Mouse (Mus musculus) 3T3-L1 (cell line): Measurements from ENCODE around the gene Wbp4.
A peak's percentile ranks its signal among the peaks of the same experiment; 100 is the strongest.
"Not testable (repeated sequence)": the region's sequence is repeated elsewhere in the genome, so short reads cannot be mapped to it uniquely, and the experiment has no call there.

Source experiments
- DNase-seq: peaks from one replicate; pipeline ENCODE4 v3.0.0-alpha.2; 2015; ENCODE audit warnings: low read depth, low spot score

Gene Wbp4

GRCm38 (mm10) chr14:79481339-79482151, at the start of gene Wbp4:
Gene Wbp4 (minus strand): TSS chr14:79481520.
- DNase-seq, result peak; percentile 92

GRCm38 (mm10) chr14:79530761-79531160, 49.4 kb upstream of the Wbp4 start:
- no peak for DNase-seq

- DNase-seq, result no peak
Observed at GRCm38 (mm10) chr14:79529581-79530554, 48.5 kb upstream of the Wbp4 start.

GRCm38 (mm10) chr14:79527704-79528103, 46.4 kb upstream of the Wbp4 start:
- no peak for DNase-seq

GRCm38 (mm10) chr14:79526106-79526505, 44.8 kb upstream of the Wbp4 start:
- not testable (repeated sequence) for DNase-seq

GRCm38 (mm10) chr14:79522387-79522786, 41.1 kb upstream of the Wbp4 start:
- DNase-seq, result no peak

GRCm38 (mm10) chr14:79521471-79522117, 40.3 kb upstream of the Wbp4 start:
- DNase-seq, result no peak

GRCm38 (mm10) chr14:79521056-79521455, 39.7 kb upstream of the Wbp4 start:
- DNase-seq, result no peak

GRCm38 (mm10) chr14:79520612-79521011, 39.3 kb upstream of the Wbp4 start:
- no peak for DNase-seq

GRCm38 (mm10) chr14:79519663-79519975, 38.3 kb upstream of the Wbp4 start:
- no peak for DNase-seq

GRCm38 (mm10) chr14:79518761-79519662, 37.7 kb upstream of the Wbp4 start:
- no peak for DNase-seq

- no peak for DNase-seq
Observed at GRCm38 (mm10) chr14:79518123-79518522, 36.8 kb upstream of the Wbp4 start.

GRCm38 (mm10) chr14:79517185-79517740, 35.9 kb upstream of the Wbp4 start:
- no peak for DNase-seq

- no peak for DNase-seq
Observed at GRCm38 (mm10) chr14:79516751-79517150, 35.4 kb upstream of the Wbp4 start.

- DNase-seq, result no peak
Observed at GRCm38 (mm10) chr14:79516243-79516610, 34.9 kb upstream of the Wbp4 start.

- DNase-seq, result peak; percentile 66
Observed at GRCm38 (mm10) chr14:79515511-79516242, 34.4 kb upstream of the Wbp4 start.

- DNase-seq, result no peak
Observed at GRCm38 (mm10) chr14:79515100-79515499, 33.8 kb upstream of the Wbp4 start.

- no peak for DNase-seq
Observed at GRCm38 (mm10) chr14:79513951-79514350, 32.6 kb upstream of the Wbp4 start.

- no peak for DNase-seq
Observed at GRCm38 (mm10) chr14:79511521-79511920, 30.2 kb upstream of the Wbp4 start.
